Comparison of ENCODE assay signal across 24 mouse cellular contexts in genomic region chr8:126546480-126546879, GRCm38 (mm10). TPM values are rescaled to one million over a fixed set of nuclear protein-coding genes. Genes with fewer than 3 reads are reported as not detected.
DNase-seq lines count a peak whose midpoint lies in the region; ATAC-seq and TF ChIP-seq lines count a peak whose summit lies in the region.
"Had no signal": no experiment of that assay in that cellular context is flagged by ENCODE, and none has a peak within 500 bp of the region (broad histone marks: within the 10 kb centered on the region; RNA-seq: fewer than 3 reads in every experiment).

No protein-coding gene starts in this region.

- H3K36me3 ChIP-seq in heart, embryonic 11.5 days (ENCODE audit: control insufficient read depth, insufficient read depth, low read length) = no peaks in the 10 kb centered on the region
- H3K36me3 ChIP-seq in kidney, embryonic 15.5 days = no peaks in the 10 kb centered on the region
- H3K36me3 ChIP-seq in midbrain, embryonic 10.5 days = no peaks in the 10 kb centered on the region
- no peaks in the 10 kb centered on the region for H3K36me3 ChIP-seq in midbrain, postnatal 0 days (ENCODE audit: insufficient read depth, low read length)
- H3K36me3 ChIP-seq in stomach, postnatal 0 days (ENCODE audit: control insufficient read depth, insufficient read depth, low read length) = no peaks in the 10 kb centered on the region
- H3K36me3 ChIP-seq: embryonic facial prominence, embryonic 13.5 days; embryonic facial prominence, embryonic 15.5 days; forebrain, embryonic 12.5 days had no signal

- no peak overlapping the region for H3K4me3 ChIP-seq in heart, embryonic 11.5 days (ENCODE audit: low read depth, low read length)
- H3K4me3 ChIP-seq in kidney, embryonic 15.5 days (replicated peaks) = no peak overlapping the region
- H3K4me3 ChIP-seq in midbrain, embryonic 10.5 days = no peak overlapping the region
- no peak overlapping the region for H3K4me3 ChIP-seq in midbrain, postnatal 0 days (ENCODE audit: low read depth, low read length)
- no peak overlapping the region for H3K4me3 ChIP-seq in stomach, postnatal 0 days (ENCODE audit: low read depth, low read length)
- H3K4me3 ChIP-seq: embryonic facial prominence, embryonic 13.5 days; embryonic facial prominence, embryonic 15.5 days; erythroblast, embryonic 14.5 days; forebrain, embryonic 12.5 days had no signal

- H3K27ac ChIP-seq in heart, embryonic 11.5 days (ENCODE audit: low read depth, low read length) = no peak overlapping the region
- H3K27ac ChIP-seq in kidney, embryonic 15.5 days = peak overlapping the region; percentile 37; the same call in 1 of the 2 replicates
- H3K27ac ChIP-seq in midbrain, embryonic 10.5 days (replicated peaks) = peak overlapping the region; percentile 74; the same call in 1 of the 2 replicates
- H3K27ac ChIP-seq in midbrain, postnatal 0 days (ENCODE audit: low read depth, low read length) = no peak overlapping the region
- H3K27ac ChIP-seq in stomach, postnatal 0 days (replicated peaks) = no peak overlapping the region
- H3K27ac ChIP-seq: embryonic facial prominence, embryonic 13.5 days; embryonic facial prominence, embryonic 15.5 days; forebrain, embryonic 12.5 days had no signal

- TF ChIP-seq CTCF in midbrain, postnatal 0 days (IDR thresholded peaks at IDR 0.05) = no peak
- TF ChIP-seq CTCF in stomach, postnatal 0 days (IDR thresholded peaks at IDR 0.05; ENCODE audit: low read depth) = no peak

- H3K9me3 ChIP-seq in heart, embryonic 11.5 days (replicated peaks; ENCODE audit: control insufficient read depth, low read length) = no peaks in the 10 kb centered on the region
- no peaks in the 10 kb centered on the region for H3K9me3 ChIP-seq in kidney, embryonic 15.5 days (replicated peaks)
- H3K9me3 ChIP-seq in midbrain, embryonic 10.5 days (replicated peaks) = no peaks in the 10 kb centered on the region
- no peaks in the 10 kb centered on the region for H3K9me3 ChIP-seq in midbrain, postnatal 0 days (ENCODE audit: low read length)
- H3K9me3 ChIP-seq in stomach, postnatal 0 days (ENCODE audit: control insufficient read depth, low read length) = no peaks in the 10 kb centered on the region
- H3K9me3 ChIP-seq: embryonic facial prominence, embryonic 13.5 days; embryonic facial prominence, embryonic 15.5 days; forebrain, embryonic 12.5 days had no signal

- H3K9ac ChIP-seq in heart, embryonic 11.5 days (ENCODE audit: low read depth, low read length) = no peak overlapping the region
- no peak overlapping the region for H3K9ac ChIP-seq in kidney, embryonic 15.5 days
- H3K9ac ChIP-seq in midbrain, postnatal 0 days (replicated peaks; ENCODE audit: low read length, poor library complexity, severe bottlenecking) = no peak overlapping the region
- H3K9ac ChIP-seq in stomach, postnatal 0 days (ENCODE audit: low read length) = no peak overlapping the region
- H3K9ac ChIP-seq: embryonic facial prominence, embryonic 13.5 days; embryonic facial prominence, embryonic 15.5 days; forebrain, embryonic 12.5 days had no signal

- no peak for TF ChIP-seq EP300 in stomach, postnatal 0 days (optimal IDR thresholded peaks at IDR 0.05)

- no peaks in the 10 kb centered on the region for H3K27me3 ChIP-seq in heart, embryonic 11.5 days (ENCODE audit: control insufficient read depth, insufficient read depth, low read length)
- H3K27me3 ChIP-seq in kidney, embryonic 15.5 days = no peaks in the 10 kb centered on the region
- H3K27me3 ChIP-seq in midbrain, embryonic 10.5 days (ENCODE audit: low read depth, poor library complexity, severe bottlenecking) = no peaks in the 10 kb centered on the region
- no peaks in the 10 kb centered on the region for H3K27me3 ChIP-seq in midbrain, postnatal 0 days (ENCODE audit: insufficient read depth, low read length)
- no peaks in the 10 kb centered on the region for H3K27me3 ChIP-seq in stomach, postnatal 0 days (ENCODE audit: control insufficient read depth, insufficient read depth, low read length)
- H3K27me3 ChIP-seq: embryonic facial prominence, embryonic 13.5 days; embryonic facial prominence, embryonic 15.5 days; forebrain, embryonic 12.5 days had no signal

- peak; percentile 86 for DNase-seq in heart, adult 11 months
- DNase-seq in kidney, postnatal 36 days = no peak
- no peak for DNase-seq in midbrain, embryonic 10.5 days (ENCODE audit: low spot score)
- DNase-seq in midbrain, postnatal 0 days (ENCODE audit: low spot score) = no peak
- DNase-seq in stomach, postnatal 0 days (ENCODE audit: low spot score) = no peak
- DNase-seq: adrenal gland, adult 2 months; adrenal gland, postnatal 10 days; adrenal gland, postnatal 25 days; cerebellum, adult 11 months; cerebellum, adult 18-20 months; cerebellum, adult 8-10 months; cerebellum, adult 9-11 months; cerebellum, postnatal 14 days; cerebellum, postnatal 36 days; embryo, embryonic 11 days had no signal

- no peak overlapping the region for H3K4me2 ChIP-seq in heart, embryonic 11.5 days
- H3K4me2 ChIP-seq in kidney, embryonic 15.5 days = no peak overlapping the region
- no peak overlapping the region for H3K4me2 ChIP-seq in midbrain, postnatal 0 days (ENCODE audit: low read depth, low read length, poor library complexity, severe bottlenecking)
- H3K4me2 ChIP-seq in stomach, postnatal 0 days (replicated peaks; ENCODE audit: low read depth) = no peak overlapping the region
- H3K4me2 ChIP-seq: embryonic facial prominence, embryonic 13.5 days; embryonic facial prominence, embryonic 15.5 days; forebrain, embryonic 12.5 days had no signal

- ATAC-seq in heart, embryonic 11.5 days (replicated peaks; ENCODE audit: insufficient number of reproducible peaks, low FRiP score, low TSS enrichment) = no peak
- ATAC-seq in kidney, embryonic 15.5 days (replicated peaks; ENCODE audit: low FRiP score) = no peak
- ATAC-seq in midbrain, postnatal 0 days (ENCODE audit: low FRiP score) = no peak
- peak; percentile 60 for ATAC-seq in megakaryocyte-erythroid progenitor cell, adult 5-6 weeks (replicated peaks; ENCODE audit: low FRiP score, low TSS enrichment, poor library complexity, severe bottlenecking)
- ATAC-seq in stomach, postnatal 0 days (ENCODE audit: low FRiP score, low TSS enrichment) = no peak
- ATAC-seq: forebrain, embryonic 14.5 days; forebrain, embryonic 16.5 days had no signal

- WGBS in heart, embryonic 11.5 days (ENCODE audit: insufficient replicate concordance) = 75% methylated on average over 1 of the region's 1 CpGs
- WGBS in kidney, embryonic 15.5 days = 70% methylated on average over 1 of the region's 1 CpGs
- WGBS in midbrain, embryonic 10.5 days = 67% methylated on average over 1 of the region's 1 CpGs
- WGBS in midbrain, postnatal 0 days = 53% methylated on average over 1 of the region's 1 CpGs
- WGBS in stomach, postnatal 0 days = 79% methylated on average over 1 of the region's 1 CpGs

- H3K4me1 ChIP-seq in heart, embryonic 11.5 days (ENCODE audit: control insufficient read depth, insufficient read depth, low read length) = peaks cover 33% of the 10 kb centered on the region
- H3K4me1 ChIP-seq in kidney, embryonic 15.5 days = peaks cover 28% of the 10 kb centered on the region; the same call in 1 of the 2 replicates
- H3K4me1 ChIP-seq in midbrain, embryonic 10.5 days = peaks cover 22% of the 10 kb centered on the region
- H3K4me1 ChIP-seq in midbrain, postnatal 0 days (ENCODE audit: insufficient read depth, low read length) = no peaks in the 10 kb centered on the region
- peaks cover 4% of the 10 kb centered on the region; the same call in 1 of the 2 replicates for H3K4me1 ChIP-seq in stomach, postnatal 0 days (replicated peaks; ENCODE audit: control insufficient read depth, insufficient read depth)
- H3K4me1 ChIP-seq: embryonic facial prominence, embryonic 13.5 days had no signal

RNA-seq across cellular contexts. Expression of gene Irf2bp2, which starts 47.3 kb away (rescaled TPM):
- 5.9 and 6.5 TPM in 2 replicates for polyA plus RNA-seq in heart, embryonic 11.5 days (2014; fragmentation: Nextera tagmentation; extraction: Ambion mirVana)
- 12.3 and 13.3 TPM in 2 replicates for polyA plus RNA-seq in kidney, embryonic 15.5 days (2015; fragmentation: Nextera tagmentation; extraction: Ambion mirVana)
- 3.8 and 4.0 TPM in 2 replicates for polyA plus RNA-seq in midbrain, embryonic 10.5 days (2016; fragmentation: Nextera tagmentation; extraction: Ambion mirVana)
- total RNA-seq in midbrain, postnatal 0 days (2014; rRNA removed) = 81.3 and 88.2 TPM in 2 replicates
- 8.0 and 9.2 TPM in 2 replicates for polyA plus RNA-seq in midbrain, postnatal 0 days (2015; fragmentation: Nextera tagmentation; extraction: Ambion mirVana)
- total RNA-seq in megakaryocyte-erythroid progenitor cell, adult 5-6 weeks (2014; fragmentation: Nextera tagmentation) = 45.8 and 54.3 TPM in 2 replicates
- total RNA-seq in megakaryocyte-erythroid progenitor cell, adult 5-6 weeks (2017) = 44.1 and 56.8 TPM in 2 replicates
- 10.1 and 10.2 TPM in 2 replicates for polyA plus RNA-seq in stomach, postnatal 0 days (2015; fragmentation: Nextera tagmentation; extraction: Ambion mirVana)

Comparison
In these comparisons a context has a peak if more than half of its experiments do, and no peak if none do; other contexts are left out.
1. H3K27ac ChIP-seq: peak in kidney, embryonic 15.5 days (single experiment) and midbrain, embryonic 10.5 days (single experiment); none in heart, embryonic 11.5 days (single experiment), midbrain, postnatal 0 days (single experiment) and stomach, postnatal 0 days (single experiment).